Mouse (Mus musculus): Measurements from ENCODE around the gene Ntrk3. TPM values are rescaled to one million over a fixed set of nuclear protein-coding genes. Genes with fewer than 3 reads are reported as not detected.

The Ntrk3 gene
- polyA plus RNA-seq, 1 experiment from 2014 or later: 1.2 TPM

- ATAC-seq: no peak
- WGBS: 82% methylated on average over 2 of the region's 2 CpGs
- no peaks in the 10 kb centered on the region for H3K27me3 ChIP-seq (replicated peaks; ENCODE audit: control insufficient read depth, insufficient read depth, low read length)
- H3K9ac ChIP-seq (ENCODE audit: low read depth, low read length): no peak overlapping the region
- no peak overlapping the region for H3K4me3 ChIP-seq (ENCODE audit: low read depth, low read length)
- no peak for TF ChIP-seq CTCF (IDR thresholded peaks at IDR 0.05; ENCODE audit: low read depth)
- no peaks in the 10 kb centered on the region for H3K4me1 ChIP-seq (replicated peaks; ENCODE audit: control insufficient read depth, insufficient read depth, low read length)
- H3K9me3 ChIP-seq (ENCODE audit: control insufficient read depth): no peaks in the 10 kb centered on the region
- H3K27ac ChIP-seq (ENCODE audit: low read depth, low read length): no peak overlapping the region
- no peak overlapping the region for H3K4me2 ChIP-seq (replicated peaks; ENCODE audit: low read depth)
- H3K36me3 ChIP-seq (ENCODE audit: control insufficient read depth, insufficient read depth): no peaks in the 10 kb centered on the region
Observed at GRCm38 (mm10) chr7:78157946-78158345, 579.9 kb downstream of the Ntrk3 start.

GRCm38 (mm10) chr7:78145251-78145650 is 592.6 kb downstream of the Ntrk3 start:
- no peak for ATAC-seq
- 57% methylated on average over 4 of the region's 4 CpGs for WGBS

GRCm38 (mm10) chr7:78144849-78145248 is 593.0 kb downstream of the Ntrk3 start:
- Histone ChIP-seq H3K9me3 (ENCODE audit: control insufficient read depth) (no peaks in the 10 kb centered on the region), H3K27ac (ENCODE audit: low read depth, low read length) (no peak overlapping the region), H3K4me1 (replicated peaks; ENCODE audit: control insufficient read depth, insufficient read depth, low read length) (no peaks in the 10 kb centered on the region), H3K27me3 (replicated peaks; ENCODE audit: control insufficient read depth, insufficient read depth, low read length) (no peaks in the 10 kb centered on the region), H3K4me3 (ENCODE audit: low read depth, low read length) (no peak overlapping the region), H3K4me2 (replicated peaks; ENCODE audit: low read depth) (no peak overlapping the region), H3K36me3 (ENCODE audit: control insufficient read depth, insufficient read depth) (no peaks in the 10 kb centered on the region), H3K9ac (ENCODE audit: low read depth, low read length) (no peak overlapping the region)
- 83% methylated on average over 3 of the region's 3 CpGs for WGBS
- no peak for TF ChIP-seq CTCF (IDR thresholded peaks at IDR 0.05; ENCODE audit: low read depth)
- ATAC-seq: no peak

More at GRCm38 (mm10) chr7:78145251-78145650, 592.6 kb downstream of the Ntrk3 start:
- TF ChIP-seq CTCF (IDR thresholded peaks at IDR 0.05; ENCODE audit: low read depth): no peak
- no peaks in the 10 kb centered on the region for H3K27me3 ChIP-seq (replicated peaks; ENCODE audit: control insufficient read depth, insufficient read depth, low read length)
- H3K9ac ChIP-seq (ENCODE audit: low read depth, low read length): no peak overlapping the region
- no peak overlapping the region for H3K27ac ChIP-seq (ENCODE audit: low read depth, low read length)
- no peaks in the 10 kb centered on the region for H3K9me3 ChIP-seq (ENCODE audit: control insufficient read depth)
- no peak overlapping the region for H3K4me3 ChIP-seq (ENCODE audit: low read depth, low read length)
- H3K4me2 ChIP-seq (replicated peaks; ENCODE audit: low read depth): no peak overlapping the region
- H3K36me3 ChIP-seq (ENCODE audit: control insufficient read depth, insufficient read depth): no peaks in the 10 kb centered on the region
- H3K4me1 ChIP-seq (replicated peaks; ENCODE audit: control insufficient read depth, insufficient read depth, low read length): no peaks in the 10 kb centered on the region

GRCm38 (mm10) chr7:78129966-78130365 is 607.8 kb downstream of the Ntrk3 start:
- ATAC-seq: no peak
- H3K9ac ChIP-seq (ENCODE audit: low read depth, low read length): no peak overlapping the region
- no peak overlapping the region for H3K4me2 ChIP-seq (replicated peaks; ENCODE audit: low read depth)
- no peak overlapping the region for H3K27ac ChIP-seq (ENCODE audit: low read depth, low read length)
- no peaks in the 10 kb centered on the region for H3K27me3 ChIP-seq (replicated peaks; ENCODE audit: control insufficient read depth, insufficient read depth, low read length)
- H3K9me3 ChIP-seq (ENCODE audit: control insufficient read depth): no peaks in the 10 kb centered on the region
- no peak for TF ChIP-seq CTCF (IDR thresholded peaks at IDR 0.05; ENCODE audit: low read depth)
- 76% methylated on average over 1 of the region's 1 CpGs for WGBS
- no peaks in the 10 kb centered on the region for H3K4me1 ChIP-seq (replicated peaks; ENCODE audit: control insufficient read depth, insufficient read depth, low read length)
- no peak overlapping the region for H3K4me3 ChIP-seq (ENCODE audit: low read depth, low read length)
- H3K36me3 ChIP-seq (ENCODE audit: control insufficient read depth, insufficient read depth): no peaks in the 10 kb centered on the region

Other genes with a start within 250 kb of the Ntrk3 start
- gene Mrps11, start 45.1 kb upstream of the Ntrk3 start, polyA plus RNA-seq (2015; fragmentation: Nextera tagmentation; extraction: Ambion mirVana): 38.6 and 40.6 TPM in 2 replicates
- 64.7 and 68.9 TPM in 2 replicates for gene Mrpl46, start 45.5 kb upstream of the Ntrk3 start, polyA plus RNA-seq (2015; fragmentation: Nextera tagmentation; extraction: Ambion mirVana)
- gene Det1, start 109.3 kb upstream of the Ntrk3 start, polyA plus RNA-seq (2015; fragmentation: Nextera tagmentation; extraction: Ambion mirVana): 10.1 and 11.2 TPM in 2 replicates
- 19.7 and 20.6 TPM in 2 replicates for gene Aen, start 157.8 kb upstream of the Ntrk3 start, polyA plus RNA-seq (2015; fragmentation: Nextera tagmentation; extraction: Ambion mirVana)
- gene Isg20, start 175.4 kb upstream of the Ntrk3 start, polyA plus RNA-seq (2015; fragmentation: Nextera tagmentation; extraction: Ambion mirVana): 4.3 and 4.9 TPM in 2 replicates

Measured in intestine, postnatal 0 days (tissue).